Mouse (Mus musculus) left cerebral cortex, postnatal 4 days (tissue): ENCODE results near the gene Gria4. TPM values are rescaled to one million over a fixed set of nuclear protein-coding genes. Genes with fewer than 3 reads are reported as not detected.

Source experiments
- microRNA-seq: library from miRNA; unstranded; fragments of <30 nt; microRNA quantifications from one replicate; pipeline ENCODE4 v1.2.0, GENCODE M21; 2022
- total RNA-seq, 2 experiments: library from RNA; stranded (reverse); gene quantifications; 2 replicates each; pipeline ENCODE4 v1.2.3; 2021

Gria4 gene
- total RNA-seq, 2 experiments from 2014 or later, result 83.3 to 86.1 TPM

Small RNAs within 50 kb of the gene (microRNA-seq; reads per million reads assigned to microRNA genes)
- gene Gm23811 (not detected), gene Gm23992 (not detected)
